Mouse (Mus musculus) kidney, postnatal 0 days (tissue): ENCODE data around the gene Yipf3. TPM values are rescaled to one million over a fixed set of nuclear protein-coding genes. Genes with fewer than 3 reads are reported as not detected.

Experiments used
- ATAC-seq: fragments of 200-750 bp; cut with Nextera tagmentation; replicated peaks from 2 replicates; pipeline ENCODE4 v1.8.0; 2017; ENCODE audit warnings: low read depth, moderate number of reproducible peaks, moderate TSS enrichment, moderate library complexity; ENCODE audit not compliant: low FRiP score
- DNase-seq: peaks from one replicate; pipeline ENCODE4 v3.0.0-alpha.2; 2016; ENCODE audit warnings: low spot score
- H3K27ac ChIP-seq: fragments of 300-500 bp; sonication (generic); 2 replicates; pipeline ENCODE4 v1.5.1; 2014; ENCODE audit warnings: mild to moderate bottlenecking
- H3K27me3 ChIP-seq: fragments of 300-500 bp; sonication (generic); 2 replicates; pipeline ENCODE4 v1.6.1; 2014; ENCODE audit warnings: low read length, mixed read lengths; ENCODE audit not compliant: insufficient read depth
- H3K36me3 ChIP-seq: fragments of 300-500 bp; sonication (generic); 2 replicates; pipeline ENCODE4 v1.6.1; 2014; ENCODE audit warnings: low read length, mixed read lengths; ENCODE audit not compliant: insufficient read depth
- H3K4me1 ChIP-seq: fragments of 300-500 bp; sonication (generic); replicated peaks from 2 replicates; pipeline ENCODE4 v1.6.1; 2014; ENCODE audit warnings: antibody characterized with exemption, low read length, mixed read lengths; ENCODE audit not compliant: insufficient read depth
- H3K4me2 ChIP-seq: fragments of 300-500 bp; sonication (generic); 2 replicates; pipeline ENCODE4 v1.6.1; 2014; ENCODE audit warnings: mild to moderate bottlenecking, low read length, moderate library complexity, mixed read lengths
- H3K4me3 ChIP-seq: fragments of 300-500 bp; sonication (generic); replicated peaks from 2 replicates; pipeline ENCODE4 v1.5.1; 2014; ENCODE audit warnings: low read depth, low read length
- H3K9ac ChIP-seq: fragments of 300-500 bp; sonication (generic); 2 replicates; pipeline ENCODE4 v1.6.1; 2014; ENCODE audit warnings: low read depth, low read length
- H3K9me3 ChIP-seq: fragments of 300-500 bp; sonication (generic); replicated peaks from 2 replicates; pipeline ENCODE4 v1.6.1; 2016; ENCODE audit warnings: low read length, inconsistent platforms, mixed read lengths
- CTCF ChIP-seq: IDR thresholded peaks from 2 replicates; pipeline ENCODE4 v1.5.1; 2016; ENCODE audit warnings: antibody characterized with exemption, low read depth, mild to moderate bottlenecking, moderate library complexity
- WGBS: fragments of 180-500 bp; shearing (Covaris S2); extraction: QIAGEN DNeasy Blood & Tissue Kit; methylation state at CpG from one replicate; pipeline ENCODE4 v1.1.7; 2014; 5-methylcytosine and 5-hydroxymethylcytosine counted together
- polyA plus RNA-seq: library from polyadenylated mRNA; unstranded; fragments of >200 nt; fragmentation: Nextera tagmentation; extraction: Ambion mirVana; gene quantifications from 2 replicates; pipeline ENCODE4 v1.2.1, GENCODE M21; 2015

The Yipf3 gene
- polyA plus RNA-seq, 1 experiment from 2014 or later, result 112 TPM

GRCm38 (mm10) chr17:46221601-46222000 is 26.3 kb upstream of the Yipf3 start:
- H3K4me2 ChIP-seq, result no peak overlapping the region
- H3K4me3 ChIP-seq, result no peak overlapping the region
- H3K4me1 ChIP-seq, result no peaks in the 10 kb centered on the region
- no peak overlapping the region for H3K27ac ChIP-seq
- WGBS, result 85% methylated on average over 3 of the region's 3 CpGs
- H3K27me3 ChIP-seq, result no peaks in the 10 kb centered on the region
- no peaks in the 10 kb centered on the region for H3K9me3 ChIP-seq
- TF ChIP-seq CTCF, result no peak
- DNase-seq (no peak), ATAC-seq (no peak)
- no peak overlapping the region for H3K9ac ChIP-seq
- H3K36me3 ChIP-seq, result peaks cover 90% of the 10 kb centered on the region

DNA sequence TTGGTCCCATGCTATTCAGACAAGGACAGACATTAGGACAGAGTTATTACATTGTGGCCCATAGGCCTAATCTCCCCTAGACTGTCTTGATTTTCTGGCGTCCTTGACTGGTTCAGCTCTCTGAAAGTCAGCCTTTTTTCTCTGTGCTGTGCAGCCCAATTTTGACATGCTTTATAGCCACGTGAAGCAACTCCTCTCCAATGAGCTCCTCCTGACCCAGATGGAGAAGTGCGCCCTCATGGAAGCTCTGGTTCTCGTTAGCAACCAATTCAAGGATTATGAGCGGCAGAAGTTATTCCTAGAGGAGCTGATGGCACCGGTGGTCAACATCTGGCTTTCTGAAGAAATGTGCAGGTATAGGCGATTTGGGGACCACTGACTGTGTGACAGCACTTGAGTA is 20.3 kb upstream of the Yipf3 start:
- no peaks in the 10 kb centered on the region for H3K27me3 ChIP-seq
- no peaks in the 10 kb centered on the region for H3K9me3 ChIP-seq
- 89% methylated on average over 7 of the region's 7 CpGs for WGBS
- no peak overlapping the region for H3K4me2 ChIP-seq
- ATAC-seq (no peak), DNase-seq (no peak)
- H3K36me3 ChIP-seq, result peaks cover 83% of the 10 kb centered on the region
- H3K4me1 ChIP-seq, result no peaks in the 10 kb centered on the region
- H3K9ac ChIP-seq, result no peak overlapping the region
- no peak for TF ChIP-seq CTCF
- no peak overlapping the region for H3K4me3 ChIP-seq
- H3K27ac ChIP-seq, result no peak overlapping the region

- TF ChIP-seq CTCF, result no peak
- no peaks in the 10 kb centered on the region for H3K4me1 ChIP-seq
- 80% methylated on average over 1 of the region's 1 CpGs for WGBS
- H3K9me3 ChIP-seq, result no peaks in the 10 kb centered on the region
- H3K4me3 ChIP-seq, result no peak overlapping the region
- ATAC-seq (no peak), DNase-seq (no peak)
- no peak overlapping the region for H3K9ac ChIP-seq
- no peak overlapping the region for H3K27ac ChIP-seq
- H3K36me3 ChIP-seq, result peaks cover 44% of the 10 kb centered on the region
- no peak overlapping the region for H3K4me2 ChIP-seq
- no peaks in the 10 kb centered on the region for H3K27me3 ChIP-seq
These were observed 11.8 kb upstream of the Yipf3 start for GRCm38 (mm10) chr17:46236067-46236466.

DNA sequence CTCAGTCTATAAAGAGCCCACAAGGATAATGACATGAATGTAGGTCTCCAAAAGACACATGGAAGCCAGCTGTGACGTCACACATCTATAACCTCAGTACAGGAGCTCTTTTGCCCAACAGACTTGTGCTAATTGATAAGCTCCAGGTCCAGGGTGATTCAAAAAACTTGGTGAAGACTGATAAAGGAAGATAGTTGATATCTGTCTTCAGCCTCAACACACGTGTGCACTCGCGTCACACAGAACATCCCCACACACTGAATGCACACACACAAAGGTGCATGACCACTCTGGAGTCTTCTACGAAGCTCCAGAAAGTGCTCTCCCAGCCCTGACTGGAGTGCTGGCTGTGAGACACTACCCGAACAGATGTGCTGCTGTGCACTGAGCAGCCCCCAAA is 10.8 kb upstream of the Yipf3 start:
- ATAC-seq (no peak), DNase-seq (no peak)
- TF ChIP-seq CTCF, result no peak
- peaks cover 48% of the 10 kb centered on the region for H3K36me3 ChIP-seq
- H3K27me3 ChIP-seq, result no peaks in the 10 kb centered on the region
- H3K27ac ChIP-seq, result no peak overlapping the region
- H3K9me3 ChIP-seq, result no peaks in the 10 kb centered on the region
- no peak overlapping the region for H3K4me3 ChIP-seq
- no peak overlapping the region for H3K9ac ChIP-seq
- no peak overlapping the region for H3K4me2 ChIP-seq
- H3K4me1 ChIP-seq, result no peaks in the 10 kb centered on the region
- WGBS, result 89% methylated on average over 6 of the region's 6 CpGs

- no peak for DNase-seq
- peaks cover 52% of the 10 kb centered on the region for H3K36me3 ChIP-seq
- H3K27ac ChIP-seq, result no peak overlapping the region
- TF ChIP-seq CTCF, result no peak
- 79% methylated on average over 5 of the region's 5 CpGs for WGBS
- H3K27me3 ChIP-seq, result no peaks in the 10 kb centered on the region
- H3K4me1 ChIP-seq, result no peaks in the 10 kb centered on the region
- no peak overlapping the region for H3K9ac ChIP-seq
- H3K4me2 ChIP-seq, result no peak overlapping the region
- H3K9me3 ChIP-seq, result no peaks in the 10 kb centered on the region
- no peak for ATAC-seq
- H3K4me3 ChIP-seq, result no peak overlapping the region
These were observed 10.4 kb upstream of the Yipf3 start for GRCm38 (mm10) chr17:46237480-46237879.

- no peak overlapping the region for H3K27ac ChIP-seq
- DNase-seq (no peak), ATAC-seq (no peak)
- no peaks in the 10 kb centered on the region for H3K9me3 ChIP-seq
- peaks cover 70% of the 10 kb centered on the region for H3K36me3 ChIP-seq
- no peak for TF ChIP-seq CTCF
- no peak overlapping the region for H3K4me3 ChIP-seq
- H3K4me2 ChIP-seq, result no peak overlapping the region
- no peak overlapping the region for H3K9ac ChIP-seq
- H3K4me1 ChIP-seq, result no peaks in the 10 kb centered on the region
- H3K27me3 ChIP-seq, result no peaks in the 10 kb centered on the region
- WGBS, result 93% methylated on average over 15 of the region's 15 CpGs
These were observed 8.3 kb upstream of the Yipf3 start for GRCm38 (mm10) chr17:46239516-46240114.

DNA sequence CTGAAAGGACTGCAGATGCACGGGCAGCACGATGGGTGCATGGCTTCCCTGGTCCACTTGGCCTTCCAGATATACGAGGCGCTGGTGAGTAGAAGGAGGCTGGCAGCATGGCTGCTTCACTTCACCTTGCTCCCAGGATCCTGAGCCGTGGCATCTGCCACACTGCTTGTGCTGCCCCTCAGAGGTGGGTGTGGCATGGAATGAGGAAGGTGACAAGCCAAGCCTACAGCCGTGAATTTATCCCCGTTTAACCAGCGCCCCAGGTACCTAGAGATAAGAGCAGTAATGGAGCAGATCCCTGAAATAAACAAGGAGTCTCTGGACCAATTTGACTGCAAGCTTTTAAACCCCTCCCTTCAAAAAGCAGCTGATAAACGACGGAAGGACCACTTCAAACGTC is 6.4 kb upstream of the Yipf3 start:
- Histone ChIP-seq H3K4me1 (0 out of 2 replicates have a peak, but pooled peaks cover under 1% of the 10 kb centered on the region), H3K9me3 (no peaks in the 10 kb centered on the region), H3K9ac (no peak overlapping the region), H3K4me3 (no peak overlapping the region), H3K36me3 (peaks cover 67% of the 10 kb centered on the region), H3K27ac (no peak overlapping the region), H3K4me2 (no peak overlapping the region), H3K27me3 (no peaks in the 10 kb centered on the region)
- DNase-seq, result no peak
- 72% methylated on average over 11 of the region's 11 CpGs for WGBS
- no peak for TF ChIP-seq CTCF
- no peak for ATAC-seq
